Mouse (Mus musculus): ENCODE data around the gene Crk. TPM values are rescaled to one million over a fixed set of nuclear protein-coding genes. Genes with fewer than 3 reads are reported as not detected.

Gene Crk
- polyA plus RNA-seq, 1 experiment from 2014 or later = 37.1 TPM

DNA sequence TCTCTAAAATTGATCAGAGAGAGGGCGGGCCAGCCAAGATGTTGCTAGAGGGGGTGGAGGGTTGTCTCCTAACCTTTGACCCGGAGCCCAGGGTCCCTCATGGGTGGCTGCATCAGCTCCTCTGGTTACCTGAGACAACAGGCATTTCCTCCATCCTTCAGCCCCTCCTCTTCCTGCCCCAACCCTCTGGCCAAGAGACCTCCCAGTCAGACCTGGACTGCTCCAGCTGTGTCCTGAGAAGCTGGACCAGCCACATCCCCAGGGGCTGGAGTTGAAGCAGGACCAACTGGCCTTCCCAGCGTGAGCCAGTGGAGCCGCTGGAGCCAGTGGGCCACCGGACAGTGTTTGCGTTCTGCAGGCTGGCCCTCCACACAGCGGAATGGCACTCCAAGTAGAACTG lies 28.7 kb upstream of the Crk start, which contains the start of gene Myo1c:
Myo1c (plus strand) TSS at position 194 of the 400 bp plus-strand sequence.
- H3K4me2 ChIP-seq = peak within 1 kb of the TSS; percentile 98
- peaks cover 67% of the 10 kb centered on the region for H3K4me1 ChIP-seq (replicated peaks)
- peak within 1 kb of the TSS; percentile 92 for H3K27ac ChIP-seq
- no peaks in the 10 kb centered on the region for H3K27me3 ChIP-seq
- DNase-seq (no peak), ATAC-seq (ENCODE audit: low read depth) (no peak)
- H3K36me3 ChIP-seq = peaks cover 8% of the 10 kb centered on the region; the same call in 1 of the 2 replicates
- peak within 1 kb of the TSS; percentile 90 for H3K9ac ChIP-seq
- H3K9me3 ChIP-seq (replicated peaks) = no peaks in the 10 kb centered on the region
- H3K4me3 ChIP-seq (replicated peaks) = peak within 1 kb of the TSS; percentile 81
- 67% methylated on average over 7 of the region's 7 CpGs for WGBS (ENCODE audit: insufficient replicate concordance)

DNA sequence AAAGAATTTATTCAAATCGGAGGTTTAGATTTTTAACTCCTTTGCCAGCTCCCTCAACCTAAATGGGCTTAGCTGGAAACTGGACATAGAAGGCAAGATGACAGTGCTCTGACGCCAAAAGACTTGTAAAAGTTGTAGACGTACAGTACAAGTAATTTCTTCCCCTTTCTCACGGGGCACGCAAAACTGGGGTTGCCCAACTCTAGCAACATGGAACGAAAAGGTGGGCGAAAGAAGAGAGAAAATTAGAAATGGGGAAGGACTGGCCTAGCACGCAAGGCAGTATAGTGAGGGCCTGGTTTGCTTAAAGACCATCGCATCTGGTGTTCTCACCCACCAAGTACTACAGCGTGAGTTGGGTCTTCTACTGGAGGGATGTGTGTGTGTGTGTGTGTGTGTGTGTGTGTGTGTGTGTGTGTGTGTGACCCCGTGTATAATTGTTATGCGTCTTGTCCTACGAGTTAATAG lies 28.1 kb upstream of the Crk start:
- H3K4me2 ChIP-seq = peak overlapping the region; percentile 98
- peak overlapping the region; percentile 90 for H3K9ac ChIP-seq
- no peaks in the 10 kb centered on the region for H3K27me3 ChIP-seq
- peak overlapping the region; percentile 92 for H3K27ac ChIP-seq
- peak overlapping the region; percentile 81 for H3K4me3 ChIP-seq (replicated peaks)
- H3K4me1 ChIP-seq (replicated peaks) = peaks cover 73% of the 10 kb centered on the region
- 26% methylated on average over 13 of the region's 13 CpGs for WGBS (ENCODE audit: insufficient replicate concordance)
- DNase-seq (no peak), ATAC-seq (ENCODE audit: low read depth) (no peak)
- peaks cover 5% of the 10 kb centered on the region; the same call in 1 of the 2 replicates for H3K36me3 ChIP-seq
- H3K9me3 ChIP-seq (replicated peaks) = no peaks in the 10 kb centered on the region

DNA sequence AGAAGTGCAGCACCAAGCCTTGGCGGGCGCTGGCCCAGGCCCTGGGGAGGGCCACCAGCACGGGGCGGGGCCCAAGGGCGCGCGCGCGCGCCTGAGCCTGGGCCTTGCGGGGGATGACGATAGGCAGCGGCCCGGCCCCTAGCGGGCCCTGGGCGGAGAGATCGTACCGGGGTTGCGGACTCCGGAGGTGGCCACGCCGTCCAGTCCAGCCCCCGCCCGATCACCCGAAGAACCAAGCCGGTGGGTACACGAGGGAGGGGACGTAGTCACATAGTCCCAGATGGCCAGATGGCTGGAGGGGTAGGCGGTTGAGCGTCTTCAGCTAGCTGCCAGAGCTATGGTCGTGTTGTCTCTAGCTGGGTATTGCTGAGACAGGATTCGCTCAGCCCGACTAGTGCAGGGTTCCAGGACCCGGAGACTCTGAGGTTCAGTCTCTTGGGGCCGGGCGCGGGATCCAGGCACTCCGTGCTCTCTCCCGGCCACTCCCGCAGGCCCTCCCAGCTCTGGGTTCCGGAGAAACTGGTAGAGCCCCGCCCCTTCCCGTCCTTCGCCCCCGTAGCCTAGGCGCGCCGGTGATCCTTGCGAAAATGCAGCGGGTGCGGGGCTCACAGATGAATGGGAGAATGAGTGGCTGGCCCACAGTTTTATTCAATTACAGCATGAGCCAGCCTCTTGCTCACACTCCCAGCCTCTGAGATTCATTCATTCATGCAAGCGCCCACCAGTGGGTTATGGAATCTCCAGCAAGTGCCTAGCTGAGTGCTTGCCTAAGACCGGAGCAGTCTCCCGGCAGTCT lies 27.4 kb upstream of the Crk start:
- peaks cover 79% of the 10 kb centered on the region for H3K4me1 ChIP-seq (replicated peaks)
- H3K4me3 ChIP-seq (replicated peaks) = peak overlapping the region; percentile 81
- peak overlapping the region; percentile 92 for H3K27ac ChIP-seq
- H3K9me3 ChIP-seq (replicated peaks) = no peaks in the 10 kb centered on the region
- no peaks in the 10 kb centered on the region for H3K27me3 ChIP-seq
- DNase-seq (peak; percentile 77), ATAC-seq (ENCODE audit: low read depth) (peak; percentile 81)
- peak overlapping the region; percentile 90 for H3K9ac ChIP-seq
- peaks cover 5% of the 10 kb centered on the region; the same call in 1 of the 2 replicates for H3K36me3 ChIP-seq
- H3K4me2 ChIP-seq = peak overlapping the region; percentile 98
- WGBS (ENCODE audit: insufficient replicate concordance) = under 1% methylated on average over 54 of the region's 54 CpGs

DNA sequence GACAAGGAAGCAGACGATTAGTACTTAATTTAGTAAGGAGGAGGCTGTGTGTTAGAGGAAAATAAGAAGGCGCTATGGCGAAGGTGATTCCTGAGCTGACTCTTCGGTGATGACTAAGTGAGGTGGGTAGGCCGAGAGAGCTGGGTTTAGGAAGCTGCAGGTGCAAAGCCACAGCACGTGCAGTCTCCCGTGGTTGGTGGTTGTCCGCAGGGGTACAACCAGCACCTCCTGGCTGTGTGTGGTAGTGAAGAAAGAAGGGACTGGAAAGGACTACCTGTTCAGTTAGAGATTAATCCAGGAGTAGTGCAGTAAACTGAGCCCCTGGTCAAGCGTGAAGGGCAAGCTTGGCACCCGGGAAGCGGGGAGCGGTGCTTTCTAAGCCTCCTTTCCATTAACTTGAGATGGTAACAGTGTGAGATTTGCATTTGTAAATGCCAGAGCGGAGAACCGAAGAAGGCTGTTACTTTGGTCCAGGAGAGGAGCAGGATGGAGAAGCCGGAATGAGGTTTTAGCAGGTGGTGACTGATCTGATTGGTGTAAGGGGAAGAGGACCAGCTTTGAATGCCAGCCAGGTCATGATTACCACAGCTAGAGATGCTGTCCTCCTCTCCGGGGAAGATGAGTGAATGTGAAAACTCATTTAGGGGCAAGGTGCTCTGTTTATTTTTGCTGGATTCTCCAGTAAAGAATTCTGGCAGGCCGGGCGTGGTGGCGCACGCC lies 26.7 kb upstream of the Crk start:
- Histone ChIP-seq H3K9ac (peak overlapping the region; percentile 90), H3K9me3 (replicated peaks) (no peaks in the 10 kb centered on the region), H3K27ac (peak overlapping the region; percentile 92), H3K4me1 (replicated peaks) (peaks cover 87% of the 10 kb centered on the region), H3K36me3 (peaks cover 4% of the 10 kb centered on the region), H3K4me2 (peak overlapping the region; percentile 98), H3K27me3 (no peaks in the 10 kb centered on the region), H3K4me3 (replicated peaks) (peak overlapping the region; percentile 81)
- no peak for ATAC-seq (ENCODE audit: low read depth)
- no peak for DNase-seq
- WGBS (ENCODE audit: insufficient replicate concordance) = 22% methylated on average over 20 of the region's 20 CpGs

- Histone ChIP-seq H3K27ac (peak overlapping the region; percentile 95), H3K9me3 (replicated peaks) (no peaks in the 10 kb centered on the region), H3K36me3 (peaks cover 11% of the 10 kb centered on the region), H3K9ac (peak overlapping the region; percentile 90), H3K4me3 (replicated peaks) (peak overlapping the region; percentile 81), H3K27me3 (no peaks in the 10 kb centered on the region), H3K4me1 (replicated peaks) (peaks cover 85% of the 10 kb centered on the region), H3K4me2 (peak overlapping the region; percentile 98)
- no peak for ATAC-seq (ENCODE audit: low read depth)
- WGBS (ENCODE audit: insufficient replicate concordance) = 23% methylated on average over 14 of the region's 14 CpGs
- DNase-seq = no peak
Observed at GRCm38 (mm10) chr11:75652942-75653684, 25.9 kb upstream of the Crk start.

DNA sequence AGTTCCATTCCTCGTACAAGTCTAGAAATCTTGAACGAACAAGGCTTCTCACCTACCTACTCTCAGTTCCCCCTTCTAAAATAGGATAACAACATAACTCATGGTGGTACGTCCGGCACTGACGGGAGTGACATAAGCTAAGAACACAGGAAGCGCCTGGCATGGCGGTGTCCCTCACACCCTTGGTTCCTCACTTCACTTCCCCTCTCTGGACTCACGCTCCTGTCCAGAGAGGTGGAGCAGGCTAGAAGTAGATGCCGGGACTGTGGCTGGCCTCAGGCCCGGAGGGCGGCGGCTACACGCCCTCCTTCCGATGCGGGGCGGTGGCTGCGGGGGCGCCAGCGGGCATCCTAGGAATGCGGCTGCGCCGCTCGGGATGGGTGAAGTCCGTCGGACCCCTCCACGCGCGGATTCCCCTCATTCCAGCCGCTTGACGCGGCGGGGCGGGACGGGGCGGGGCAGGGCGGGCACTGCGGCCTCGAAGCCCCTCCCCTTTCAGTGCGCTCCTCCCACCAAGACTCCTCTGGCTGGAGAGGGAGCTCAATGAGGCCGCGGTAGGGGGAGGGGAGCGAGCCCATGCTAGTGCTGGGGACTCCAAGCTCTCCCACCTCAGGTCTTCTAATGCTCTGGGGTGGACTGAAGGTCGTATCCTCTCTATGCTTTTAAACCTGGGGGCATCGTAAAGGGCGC lies 25.1 kb upstream of the Crk start:
- peaks cover 19% of the 10 kb centered on the region for H3K36me3 ChIP-seq
- peak; percentile 60 for ATAC-seq (ENCODE audit: low read depth)
- H3K27ac ChIP-seq = peak overlapping the region; percentile 95
- H3K4me2 ChIP-seq = peak overlapping the region; percentile 98
- peak overlapping the region; percentile 81 for H3K4me3 ChIP-seq (replicated peaks)
- WGBS (ENCODE audit: insufficient replicate concordance) = under 1% methylated on average over 44 of the region's 45 CpGs
- H3K9me3 ChIP-seq (replicated peaks) = no peaks in the 10 kb centered on the region
- peak; percentile 79 for DNase-seq
- H3K27me3 ChIP-seq = no peaks in the 10 kb centered on the region
- peaks cover 77% of the 10 kb centered on the region for H3K4me1 ChIP-seq (replicated peaks)
- H3K9ac ChIP-seq = peak overlapping the region; percentile 84

GRCm38 (mm10) chr11:75654471-75655390 lies 24.3 kb upstream of the Crk start:
- ATAC-seq (ENCODE audit: low read depth) = peak; percentile 63
- Histone ChIP-seq H3K4me2 (peak overlapping the region; percentile 98), H3K27ac (peak overlapping the region; percentile 95), H3K4me1 (replicated peaks) (peaks cover 69% of the 10 kb centered on the region), H3K4me3 (replicated peaks) (peak overlapping the region; percentile 81), H3K27me3 (no peaks in the 10 kb centered on the region), H3K36me3 (peaks cover 27% of the 10 kb centered on the region), H3K9ac (peak overlapping the region; percentile 84), H3K9me3 (replicated peaks) (no peaks in the 10 kb centered on the region)
- 15% methylated on average over 25 of the region's 25 CpGs for WGBS (ENCODE audit: insufficient replicate concordance)
- peak; percentile 64 for DNase-seq

- no peaks in the 10 kb centered on the region for H3K9me3 ChIP-seq (replicated peaks)
- DNase-seq (peak; percentile 71), ATAC-seq (ENCODE audit: low read depth) (peak; percentile 28)
- peak overlapping the region; percentile 98 for H3K4me2 ChIP-seq
- H3K4me1 ChIP-seq (replicated peaks) = peaks cover 60% of the 10 kb centered on the region
- H3K36me3 ChIP-seq = peaks cover 39% of the 10 kb centered on the region
- peak overlapping the region; percentile 81 for H3K4me3 ChIP-seq (replicated peaks)
- H3K27ac ChIP-seq = peak overlapping the region; percentile 95
- no peaks in the 10 kb centered on the region for H3K27me3 ChIP-seq
- H3K9ac ChIP-seq = peak overlapping the region; percentile 84
- WGBS (ENCODE audit: insufficient replicate concordance) = 1% methylated on average over 77 of the region's 78 CpGs
Observed at GRCm38 (mm10) chr11:75655621-75656545, 23.2 kb upstream of the Crk start.
